Mouse (Mus musculus) MEL (cell line): ENCODE measurements around the gene Fam114a2. TPM values are rescaled to one million over a fixed set of nuclear protein-coding genes. Genes with fewer than 3 reads are reported as not detected.

Experiments used
- DNase-seq: peaks from one replicate; pipeline ENCODE4 v3.0.0; 2011; ENCODE audit warnings: low read depth, low spot score
- H3K27ac ChIP-seq: 2 replicates; pipeline ENCODE4 v1.5.1; 2012; ENCODE audit warnings: low read depth, mild to moderate bottlenecking, control low read depth, low read length, moderate library complexity; ENCODE audit not compliant: control insufficient read depth
- H3K27me3 ChIP-seq, 2 experiments: fragments of 150-350 bp in 1 of 2; sonication (generic) in 1 of 2; 2 replicates each; pipeline ENCODE4 v1.6.1; 2012; ENCODE audit warnings: low read length in 2 of 2, mild to moderate bottlenecking in 2 of 2, improper control_type of control experiment in 1 of 2, moderate library complexity in 1 of 2; ENCODE audit not compliant: insufficient read depth in 2 of 2, control insufficient read depth in 1 of 2
- H3K36me3 ChIP-seq, 2 experiments: 2 replicates each; pipeline ENCODE4 v1.6.1; 2012 to 2014; ENCODE audit warnings: low read length in 2 of 2, improper control_type of control experiment in 1 of 2, inconsistent platforms in 1 of 2, mild to moderate bottlenecking in 1 of 2; ENCODE audit not compliant: insufficient read depth in 2 of 2, control insufficient read depth in 1 of 2
- H3K4me1 ChIP-seq, 2 experiments: fragments of 150-350 bp in 1 of 2; sonication (generic) in 1 of 2; 2 replicates each; pipeline ENCODE4 v1.6.1; 2012; ENCODE audit warnings: low read length in 2 of 2, improper control_type of control experiment in 1 of 2, mild to moderate bottlenecking in 1 of 2; ENCODE audit not compliant: insufficient read depth in 2 of 2, control insufficient read depth in 1 of 2
- H3K4me3 ChIP-seq, 2 experiments: fragments of 150-350 bp in 1 of 2; sonication (generic) in 1 of 2; 2 replicates each; pipeline ENCODE4 v1.5.1; 2012; ENCODE audit warnings: low read depth in 2 of 2, low read length in 2 of 2, mild to moderate bottlenecking in 2 of 2, moderate library complexity in 2 of 2, control low read depth in 1 of 2, improper control_type of control experiment in 1 of 2; ENCODE audit not compliant: control insufficient read depth in 1 of 2, insufficient read depth in 1 of 2
- H3K79me2 ChIP-seq: 2 replicates; pipeline ENCODE4 v1.6.1; 2012; ENCODE audit warnings: mild to moderate bottlenecking, low read length, moderate library complexity; ENCODE audit not compliant: control insufficient read depth, poor library complexity, insufficient read depth
- H3K9ac ChIP-seq: 2 replicates; pipeline ENCODE4 v1.6.1; 2012; ENCODE audit warnings: low read depth, mild to moderate bottlenecking, control low read depth, low read length, moderate library complexity; ENCODE audit not compliant: control insufficient read depth, poor library complexity, severe bottlenecking
- H3K9me3 ChIP-seq: fragments of 150-350 bp; sonication (generic); replicated peaks from 2 replicates; pipeline ENCODE4 v1.6.1; 2012; ENCODE audit warnings: mild to moderate bottlenecking, low read length, improper control_type of control experiment, moderate library complexity; ENCODE audit not compliant: insufficient read depth
- BHLHE40 ChIP-seq: IDR thresholded peaks from 2 replicates; pipeline ENCODE4 v1.6.1; 2012; ENCODE audit warnings: low read depth, mild to moderate bottlenecking, inconsistent platforms, low read length, improper control_type of control experiment, borderline replicate concordance
- CHD1 ChIP-seq: IDR thresholded peaks from 2 replicates; pipeline ENCODE4 v1.6.1; 2012; ENCODE audit warnings: low read depth, mild to moderate bottlenecking, inconsistent platforms, low read length, improper control_type of control experiment
- E2F4 ChIP-seq: IDR thresholded peaks from 2 replicates; pipeline ENCODE4 v1.6.1; 2011; ENCODE audit warnings: low read depth, low read length, improper control_type of control experiment, borderline replicate concordance
- EP300 ChIP-seq, 2 experiments: IDR thresholded peaks; 2 replicates each; pipeline ENCODE4 v1.6.1; 2011; ENCODE audit warnings: improper control_type of control experiment in 2 of 2, low read length in 2 of 2, low read depth in 1 of 2, mild to moderate bottlenecking in 1 of 2
- ETS1 ChIP-seq: IDR thresholded peaks from 2 replicates; pipeline ENCODE4 v1.6.1; 2012; ENCODE audit warnings: low read depth, mild to moderate bottlenecking, inconsistent platforms, low read length, improper control_type of control experiment, moderate library complexity
- GABPA ChIP-seq: IDR thresholded peaks from 2 replicates; pipeline ENCODE4 v1.6.1; 2012; ENCODE audit warnings: low read depth, mild to moderate bottlenecking, inconsistent platforms, low read length, improper control_type of control experiment, moderate library complexity
- GATA1 ChIP-seq: IDR thresholded peaks from 2 replicates; pipeline ENCODE4 v1.6.1; 2011; ENCODE audit warnings: low read depth, low read length, improper control_type of control experiment
- JUND ChIP-seq: IDR thresholded peaks from 2 replicates; pipeline ENCODE4 v1.6.1; 2011; ENCODE audit warnings: low read depth, mild to moderate bottlenecking, improper control_type of control experiment, low read length
- KAT2A ChIP-seq: conservative IDR thresholded peaks from 2 replicates; pipeline ENCODE4 v1.6.1; 2012; ENCODE audit warnings: low read depth, low read length, improper control_type of control experiment, inconsistent platforms
- MAFK ChIP-seq: IDR thresholded peaks from 2 replicates; pipeline ENCODE4 v1.6.1; 2011; ENCODE audit warnings: low read depth, mild to moderate bottlenecking, low read length, improper control_type of control experiment, borderline replicate concordance
- MAX ChIP-seq: IDR thresholded peaks from 2 replicates; pipeline ENCODE4 v1.6.1; 2011; ENCODE audit warnings: low read length, improper control_type of control experiment
- MAZ ChIP-seq: IDR thresholded peaks from 2 replicates; pipeline ENCODE4 v1.6.1; 2012; ENCODE audit warnings: low read depth, mild to moderate bottlenecking, inconsistent platforms, low read length, improper control_type of control experiment
- MEF2A ChIP-seq: IDR thresholded peaks from 2 replicates; pipeline ENCODE4 v1.6.1; 2014; ENCODE audit warnings: low read depth, mild to moderate bottlenecking, inconsistent platforms, low read length, improper control_type of control experiment; ENCODE audit not compliant: poor library complexity, insufficient replicate concordance, severe bottlenecking; ENCODE audit errors: extremely low read depth
- MYB ChIP-seq: IDR thresholded peaks from 2 replicates; pipeline ENCODE4 v1.6.1; 2011; ENCODE audit warnings: mild to moderate bottlenecking, low read depth, low read length, improper control_type of control experiment
- MYC ChIP-seq: IDR thresholded peaks from 2 replicates; pipeline ENCODE4 v1.6.1; 2011; ENCODE audit warnings: low read depth, mild to moderate bottlenecking, low read length, improper control_type of control experiment, moderate library complexity
- NELFE ChIP-seq: IDR thresholded peaks from 2 replicates; pipeline ENCODE4 v1.6.1; 2011; ENCODE audit warnings: low read depth, low read length, improper control_type of control experiment
- NRF1 ChIP-seq: IDR thresholded peaks from 2 replicates; pipeline ENCODE4 v1.6.1; 2014; ENCODE audit warnings: low read depth, mild to moderate bottlenecking, inconsistent platforms, low read length, improper control_type of control experiment, moderate library complexity; ENCODE audit not compliant: poor library complexity, insufficient read depth, severe bottlenecking
- POLR2A ChIP-seq, 2 experiments: IDR thresholded peaks; 2 replicates each; pipeline ENCODE4 v1.6.1; 2011 to 2012; ENCODE audit warnings: low read length in 2 of 2, mild to moderate bottlenecking in 2 of 2, control low read depth in 1 of 2, improper control_type of control experiment in 1 of 2, low read depth in 1 of 2, moderate library complexity in 1 of 2; ENCODE audit not compliant: control insufficient read depth in 1 of 2, insufficient read depth in 1 of 2, poor library complexity in 1 of 2
- POLR2AphosphoS2 ChIP-seq: IDR thresholded peaks from 2 replicates; pipeline ENCODE4 v1.6.1; 2011; ENCODE audit warnings: low read length, improper control_type of control experiment
- RAD21 ChIP-seq: IDR thresholded peaks from 2 replicates; pipeline ENCODE4 v1.6.1; 2011; ENCODE audit warnings: mild to moderate bottlenecking, low read depth, low read length, improper control_type of control experiment
- RCOR1 ChIP-seq: IDR thresholded peaks from 2 replicates; pipeline ENCODE4 v1.6.1; 2012; ENCODE audit warnings: low read depth, mild to moderate bottlenecking, inconsistent platforms, low read length, improper control_type of control experiment
- SIN3A ChIP-seq: IDR thresholded peaks from 2 replicates; pipeline ENCODE4 v1.6.1; 2012; ENCODE audit warnings: low read length, improper control_type of control experiment, inconsistent platforms
- SMC3 ChIP-seq: IDR thresholded peaks from 2 replicates; pipeline ENCODE4 v1.6.1; 2011; ENCODE audit warnings: low read depth, low read length, improper control_type of control experiment
- TAL1 ChIP-seq: IDR thresholded peaks from 2 replicates; pipeline ENCODE4 v1.6.1; 2012; ENCODE audit warnings: mild to moderate bottlenecking, inconsistent platforms, low read length, moderate library complexity, mixed read lengths
- TBP ChIP-seq: IDR thresholded peaks from 2 replicates; pipeline ENCODE4 v1.8.0; 2011; ENCODE audit warnings: low read depth, low read length, improper control_type of control experiment
- TCF12 ChIP-seq: IDR thresholded peaks from 2 replicates; pipeline ENCODE4 v1.6.1; 2014; ENCODE audit warnings: low read depth, mild to moderate bottlenecking, inconsistent platforms, low read length, improper control_type of control experiment, moderate library complexity
- UBTF ChIP-seq: IDR thresholded peaks from 2 replicates; pipeline ENCODE4 v1.6.1; 2012; ENCODE audit warnings: low read depth, mild to moderate bottlenecking, inconsistent platforms, low read length, improper control_type of control experiment, moderate library complexity, borderline replicate concordance; ENCODE audit not compliant: insufficient read depth
- USF2 ChIP-seq, 2 experiments: IDR thresholded peaks; 2 replicates each; pipeline ENCODE4 v1.6.1; 2011 to 2012; ENCODE audit warnings: improper control_type of control experiment in 2 of 2, low read length in 2 of 2, borderline replicate concordance in 1 of 2, inconsistent platforms in 1 of 2, low read depth in 1 of 2, mild to moderate bottlenecking in 1 of 2; ENCODE audit not compliant: insufficient read depth in 1 of 2
- ZC3H11A ChIP-seq: IDR thresholded peaks from 2 replicates; pipeline ENCODE4 v1.6.1; 2012; ENCODE audit warnings: low read depth, mild to moderate bottlenecking, inconsistent platforms, low read length, improper control_type of control experiment
- ZKSCAN1 ChIP-seq: IDR thresholded peaks from 2 replicates; pipeline ENCODE4 v1.6.1; 2012; ENCODE audit warnings: low read depth, mild to moderate bottlenecking, inconsistent platforms, low read length, improper control_type of control experiment, moderate library complexity
- polyA plus RNA-seq, 2 experiments: library from polyadenylated mRNA; stranded (reverse) in 1 of 2; unstranded in 1 of 2; fragments of >175 nt in 1 of 2; fragments of >200 nt in 1 of 2; gene quantifications; 2 replicates each; pipeline versions ENCODE4 v1.2.1 to v1.2.4; 2012; ENCODE audit warnings: low replicate concordance in 2 of 2, low read depth in 1 of 2; ENCODE audit not compliant: insufficient read length in 2 of 2, insufficient read depth in 1 of 2, missing spikeins in 1 of 2
- total RNA-seq: library from RNA; depleted of rRNA; stranded (reverse); fragments of 300-350 nt; gene quantifications from 2 replicates; pipeline ENCODE4 v1.2.3, GENCODE M21; 2012

Fam114a2 gene
- total and polyA plus RNA-seq, 3 experiments, result 39.5 to 42.3 TPM; not detected in 1

DNA sequence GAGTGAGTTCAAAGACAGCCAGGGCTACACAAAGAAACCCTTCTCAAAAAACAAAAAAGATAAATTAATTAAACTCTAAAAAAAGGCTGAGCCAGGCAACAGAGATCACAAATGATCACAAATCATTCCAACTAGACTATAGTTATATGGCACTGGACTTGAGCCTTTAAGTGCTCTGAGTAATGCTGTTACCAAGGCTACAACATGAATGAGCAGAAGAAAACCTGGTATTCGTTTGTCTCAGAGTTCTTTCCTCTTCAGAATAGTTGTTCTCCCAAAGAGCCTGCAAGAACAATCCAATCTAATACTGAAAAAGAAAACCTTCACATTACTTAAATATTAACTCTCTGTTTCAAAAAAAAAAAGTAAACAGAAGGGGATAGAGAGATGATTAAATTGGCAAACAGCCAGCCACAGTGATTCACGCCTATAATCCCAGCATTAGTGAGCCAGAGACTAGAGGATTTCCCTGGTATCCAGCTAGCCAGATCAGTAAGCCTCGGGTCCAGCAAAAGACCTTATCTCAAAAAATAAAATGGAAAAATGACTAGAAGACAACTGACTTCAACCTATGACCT, 21.9 kb downstream of the Fam114a2 start:
- Histone ChIP-seq H3K4me1 (no peaks in the 10 kb centered on the region), H3K79me2 (no peaks in the 10 kb centered on the region), H3K27me3 (no peaks in the 10 kb centered on the region), H3K4me3 (no peak overlapping the region), H3K27ac (no peak overlapping the region), H3K9ac (no peak overlapping the region), H3K9me3 (no peaks in the 10 kb centered on the region), H3K36me3 (peaks cover 0 to 8% of the 10 kb centered on the region in 2 experiments; a peak in 3 of 4 replicates)
- TF ChIP-seq USF2 (IDR thresholded peaks at IDR 0.05; ENCODE audit: borderline replicate concordance in 1 of 2, insufficient read depth in 1 of 2, low read depth in 1 of 2, low read length in 2 of 2) (no peak), E2F4 (no peak), SMC3 (no peak), RAD21 (no peak), ZC3H11A (no peak), POLR2AphosphoS2 (no peak), ETS1 (no peak), SIN3A (no peak), MYC (no peak), MAZ (no peak), MYB (no peak), TCF12 (no peak), TBP (no peak), ZKSCAN1 (no peak), POLR2A (IDR thresholded peaks at IDR 0.05; ENCODE audit: control insufficient read depth in 1 of 2, insufficient read depth in 1 of 2, low read depth in 1 of 2, low read length in 2 of 2, poor library complexity in 1 of 2) (no peak), JUND (no peak), BHLHE40 (no peak), GABPA (no peak), EP300 (IDR thresholded peaks at IDR 0.05; ENCODE audit: low read depth in 1 of 2, low read length in 2 of 2) (no peak), NELFE (no peak)
- DNase-seq, result no peak

DNA sequence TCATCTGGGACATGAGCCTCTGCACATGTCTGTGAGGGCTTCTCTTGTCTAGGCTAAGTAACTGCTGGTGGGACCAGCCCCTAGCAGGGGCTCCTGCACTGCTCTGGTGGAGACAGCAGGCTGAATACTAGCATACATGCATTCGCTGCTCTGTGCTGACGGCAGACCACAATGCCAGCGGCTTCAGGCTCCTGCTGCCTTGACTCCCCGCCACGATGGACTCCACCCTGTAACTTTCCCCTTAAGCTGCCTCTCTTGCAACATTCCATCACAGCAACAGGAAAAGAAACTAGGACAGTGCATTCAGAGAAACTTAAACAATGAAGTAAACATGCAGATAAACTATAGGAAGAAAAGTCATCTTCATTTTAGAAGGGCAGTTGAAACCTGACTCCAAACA, 30.0 kb downstream of the Fam114a2 start:
- no peaks in the 10 kb centered on the region for H3K79me2 ChIP-seq
- no peak overlapping the region for H3K9ac ChIP-seq
- DNase-seq, result no peak
- no peaks in the 10 kb centered on the region for H3K4me1 ChIP-seq
- TF ChIP-seq UBTF (no peak), POLR2AphosphoS2 (no peak), NELFE (no peak), TAL1 (no peak), MAX (no peak), E2F4 (no peak), TBP (no peak), MAZ (no peak), RCOR1 (no peak), MAFK (no peak), NRF1 (no peak), MYB (no peak), KAT2A (no peak), ZKSCAN1 (no peak), GATA1 (no peak), CHD1 (no peak), MYC (no peak), MEF2A (no peak)
- H3K27me3 ChIP-seq, result no peaks in the 10 kb centered on the region
- H3K9me3 ChIP-seq, result no peaks in the 10 kb centered on the region
- no peak overlapping the region for H3K4me3 ChIP-seq
- peaks cover 0 to 4% of the 10 kb centered on the region in 2 experiments; a peak in 2 of 4 replicates for H3K36me3 ChIP-seq
- no peak overlapping the region for H3K27ac ChIP-seq
